Mouse (Mus musculus) layer of hippocampus, postnatal 10 days (tissue): Measurements from ENCODE around the gene Nme9. TPM values are rescaled to one million over a fixed set of nuclear protein-coding genes. Genes with fewer than 3 reads are reported as not detected.

Experiments used
- DNase-seq, 2 experiments: peaks; one replicate each; pipeline ENCODE4 v3.0.0; 2021; ENCODE audit warnings: low spot score in 2 of 2
- long read RNA-seq: library from polyadenylated mRNA; stranded (forward); transcript quantifications from one replicate; pipeline ENCODE4 v2.0.0, GENCODE M21; 2023
- total RNA-seq, 2 experiments: library from RNA; stranded (reverse); gene quantifications; 2 replicates each; pipeline ENCODE4 v1.2.3; 2021

Nme9 gene
- total RNA-seq, result under 1 TPM; 0.65 to 0.89 TPM
- long read RNA-seq, partial matches to known transcripts, result 2 of 4 reads
- long read RNA-seq, other reads (novel, unspliced or antisense), result 1 of 4 reads

DNA sequence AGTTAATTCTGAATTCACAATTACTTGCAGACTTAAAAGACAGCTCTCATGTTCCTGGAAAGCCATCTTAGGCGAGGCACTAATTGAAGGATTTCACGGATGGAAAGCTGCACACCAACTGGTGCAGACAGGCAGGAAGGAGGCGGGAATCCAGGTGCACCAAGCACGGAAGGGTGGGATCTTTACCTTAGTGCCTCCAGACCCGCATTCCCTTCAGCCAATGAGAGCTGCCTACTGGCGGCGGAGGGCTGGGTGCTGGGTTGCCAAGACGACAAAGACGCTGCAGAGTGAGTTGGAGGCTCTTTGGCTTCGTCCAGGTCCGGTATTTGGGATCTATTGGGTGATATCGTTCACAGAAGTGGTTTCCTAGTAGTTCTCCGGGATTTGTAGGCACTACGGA is at the start of gene Nme9:
Gene Nme9 (plus strand): TSS at position 315 of the 400 bp plus-strand sequence.
- no peak for DNase-seq

- DNase-seq, result no peak
These were observed 42.0 kb upstream of the Nme9 start for GRCm38 (mm10) chr9:99409280-99409679.

GRCm38 (mm10) chr9:99411093-99411492 is 40.2 kb upstream of the Nme9 start:
- DNase-seq, result no peak

DNA sequence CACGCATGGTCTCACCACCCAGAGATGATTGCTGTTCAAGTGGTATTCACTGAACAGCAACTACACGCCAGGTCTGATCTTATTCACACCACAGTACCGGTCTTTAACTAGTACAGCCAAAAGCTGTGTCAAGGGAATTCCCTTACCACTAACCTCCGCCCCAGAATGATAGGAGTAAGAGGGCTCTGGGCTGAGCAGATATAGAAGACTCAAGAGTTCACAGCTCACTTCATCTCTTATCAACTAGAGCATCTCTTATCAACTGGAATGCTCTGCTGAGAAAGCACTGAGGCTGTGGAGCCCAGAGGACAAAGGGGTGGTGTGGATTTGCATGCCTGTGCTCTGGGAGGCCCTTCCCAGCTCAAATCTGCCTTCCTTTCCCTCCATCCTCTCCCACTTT is 39.5 kb upstream of the Nme9 start:
- no peak for DNase-seq

DNA sequence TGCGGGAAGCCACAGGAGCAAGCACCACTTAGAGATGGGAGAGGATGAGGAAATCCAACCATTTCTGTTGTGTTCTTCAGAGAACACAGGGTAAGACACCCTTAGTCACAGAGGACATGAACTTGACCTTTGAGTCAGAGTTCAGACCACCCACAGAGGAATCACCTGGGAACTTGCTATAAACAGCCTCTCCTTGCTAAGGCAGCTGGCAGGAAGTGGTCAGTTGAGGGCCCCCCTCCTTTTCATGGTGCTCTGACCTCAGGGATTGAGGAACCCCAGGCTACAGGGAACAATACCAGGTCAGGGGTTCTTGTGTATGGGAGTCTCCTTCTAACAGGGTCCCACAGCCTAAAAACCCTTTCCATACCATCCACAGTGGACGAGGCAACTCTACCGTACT is 34.5 kb upstream of the Nme9 start:
- DNase-seq, result no peak

DNA sequence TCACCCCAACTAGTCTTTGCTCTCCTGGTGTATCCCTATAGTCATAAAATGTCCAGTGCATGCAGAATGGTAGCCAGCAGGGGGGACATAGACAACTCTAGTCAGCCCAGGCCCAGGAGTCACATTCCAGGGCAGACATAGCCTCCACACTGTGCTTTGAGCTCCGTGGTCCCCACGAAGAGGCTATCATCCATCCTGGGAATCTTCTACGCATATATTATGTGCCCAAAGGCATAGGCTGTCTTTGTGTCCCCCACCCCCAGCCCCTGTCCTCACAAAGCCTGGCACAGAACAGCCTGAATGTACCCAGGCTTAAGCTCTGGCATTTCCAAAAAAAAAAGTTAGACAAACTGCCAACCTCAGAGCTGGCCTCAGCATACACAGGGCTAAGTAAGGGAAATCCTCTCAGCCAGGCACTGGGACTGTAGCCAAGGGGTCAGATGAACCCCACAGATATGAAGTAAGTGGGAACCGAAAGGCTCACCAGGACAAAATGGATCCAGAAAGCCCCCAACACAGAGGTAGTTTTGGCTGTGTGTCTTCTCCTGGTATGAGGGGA is 33.9 kb upstream of the Nme9 start:
- DNase-seq, result peak in 1 of 2 experiments; percentile 66

DNA sequence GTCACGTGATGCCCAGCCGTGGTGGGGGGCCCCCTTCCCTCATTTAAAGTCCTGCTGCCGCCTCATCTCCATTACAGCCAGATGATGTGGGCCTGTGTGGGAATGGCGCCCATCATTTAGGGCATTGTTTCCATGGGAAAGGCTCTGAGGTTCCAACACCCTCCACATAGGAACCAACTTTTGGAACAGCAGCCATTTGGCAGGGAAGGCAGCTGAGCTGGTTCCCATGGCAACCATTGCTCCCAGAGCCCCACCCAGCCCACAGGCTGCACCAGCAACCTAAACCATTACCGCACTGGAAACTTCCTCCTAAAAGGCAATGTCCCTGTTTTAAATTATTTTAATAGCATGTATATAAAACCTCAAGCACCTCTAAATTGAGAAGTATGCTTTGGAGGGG is 32.9 kb upstream of the Nme9 start:
- DNase-seq, result peak; percentile 66 to 78

DNA sequence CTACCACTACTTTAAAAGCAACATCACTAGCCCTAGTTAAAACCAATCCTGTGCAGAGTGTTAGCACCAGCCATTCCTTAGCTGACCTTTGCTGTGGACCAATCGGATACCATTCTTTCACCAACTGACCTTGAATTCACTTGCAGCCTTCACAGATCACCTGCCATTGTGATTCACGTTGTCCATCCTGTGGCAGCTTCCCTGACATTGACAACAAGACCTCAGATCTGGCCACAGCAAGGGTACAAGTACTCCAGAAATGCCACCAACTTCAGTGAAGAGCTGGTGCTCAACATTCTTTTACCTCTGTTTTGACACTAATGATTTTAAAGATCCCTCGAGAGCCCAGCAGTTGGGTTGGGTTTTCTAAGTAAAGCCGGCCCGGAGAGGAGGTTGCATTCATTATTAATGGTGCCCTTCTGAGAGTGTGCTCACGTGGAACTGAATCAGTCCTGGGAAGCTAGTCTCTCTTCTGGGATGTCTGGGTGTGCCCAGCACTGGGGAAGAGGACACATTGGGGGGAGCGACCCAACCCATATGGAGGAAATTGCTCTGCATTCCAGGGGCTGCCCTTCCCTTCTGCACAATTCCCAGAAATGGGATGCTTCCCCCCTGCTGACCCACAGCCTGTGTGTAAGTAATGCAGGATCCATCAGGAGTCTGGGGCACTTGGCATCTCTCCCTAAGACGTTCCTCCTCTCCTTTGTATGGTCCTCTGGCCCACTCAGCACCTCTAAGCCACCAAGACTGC is 31.1 kb upstream of the Nme9 start:
- DNase-seq, result no peak

GRCm38 (mm10) chr9:99421914-99422313 is 29.4 kb upstream of the Nme9 start:
- DNase-seq, result no peak

DNA sequence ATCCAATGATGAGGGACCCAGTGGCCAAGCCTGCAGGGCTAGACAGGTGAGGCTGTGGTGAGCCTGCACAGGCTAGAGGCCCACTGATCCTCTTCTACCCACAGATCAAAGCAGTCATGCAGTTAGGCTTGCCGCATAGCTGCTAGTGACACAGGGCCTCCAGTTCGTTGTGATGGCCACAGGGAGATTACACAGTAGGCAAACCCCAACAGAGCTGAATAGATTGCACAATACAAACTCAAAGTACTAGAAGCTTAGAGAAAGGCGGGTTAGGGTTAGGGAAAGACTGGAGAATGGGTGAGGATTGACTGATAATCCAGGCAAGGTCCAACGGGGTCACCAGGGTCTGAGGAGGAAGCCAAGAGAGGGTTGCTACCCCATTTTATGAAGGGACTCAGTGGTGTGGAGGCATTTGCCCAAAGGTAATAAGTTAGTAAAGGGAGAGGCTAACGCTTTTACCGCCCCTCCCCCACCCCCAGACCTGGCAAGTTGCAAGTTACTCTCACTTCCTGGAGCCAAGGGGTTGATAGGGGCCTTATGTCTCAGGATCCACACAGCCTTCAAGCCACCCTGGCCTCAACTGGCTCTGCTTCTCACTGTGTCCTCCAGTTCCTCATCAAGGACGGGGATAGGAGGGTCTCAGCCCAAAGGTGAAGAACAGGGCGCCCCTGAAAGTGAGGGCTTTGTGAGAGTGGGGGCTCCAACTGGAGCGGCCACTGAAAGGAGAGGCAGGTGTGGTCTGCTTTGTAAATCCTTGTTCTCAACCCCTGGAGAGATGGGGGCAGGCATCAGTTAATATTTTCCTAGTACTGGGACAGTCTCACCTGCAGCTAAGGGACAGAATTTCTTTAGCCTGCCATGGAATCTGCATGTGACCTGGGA is 27.3 kb upstream of the Nme9 start:
- no peak for DNase-seq

GRCm38 (mm10) chr9:99424574-99424863 is 26.8 kb upstream of the Nme9 start:
- DNase-seq, result no peak

- no peak for DNase-seq
These were observed 26.0 kb upstream of the Nme9 start for GRCm38 (mm10) chr9:99425262-99425661.

- DNase-seq, result no peak
These were observed 22.5 kb upstream of the Nme9 start for GRCm38 (mm10) chr9:99428601-99429331.

- DNase-seq, result no peak
These were observed 21.4 kb upstream of the Nme9 start for GRCm38 (mm10) chr9:99429845-99430244.

- DNase-seq, result no peak
These were observed 20.5 kb upstream of the Nme9 start for GRCm38 (mm10) chr9:99430806-99431205.

GRCm38 (mm10) chr9:99431346-99431745 is 19.9 kb upstream of the Nme9 start:
- DNase-seq, result no peak

DNA sequence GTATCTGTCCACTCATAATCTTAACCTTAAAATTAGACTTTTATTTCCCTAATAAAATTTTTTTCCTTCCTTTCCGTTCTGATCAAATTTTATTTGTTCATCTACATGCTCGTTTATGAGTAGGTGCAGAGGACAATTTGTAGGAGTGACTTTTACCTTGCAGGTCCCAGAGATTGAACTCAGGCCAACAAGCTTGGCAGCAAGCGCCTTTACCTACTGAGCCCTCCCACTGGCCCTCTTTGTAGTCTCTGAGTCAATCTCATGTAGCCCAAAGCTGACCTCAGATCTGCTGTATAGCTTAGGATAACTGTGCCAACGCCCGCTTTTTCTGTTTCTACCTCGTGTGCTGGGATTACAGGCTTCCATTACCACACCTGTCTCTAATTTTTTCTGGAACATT is 19.3 kb upstream of the Nme9 start:
- DNase-seq, result no peak

- DNase-seq, result no peak
These were observed 18.8 kb upstream of the Nme9 start for GRCm38 (mm10) chr9:99432478-99432877.

GRCm38 (mm10) chr9:99434892-99435618 is 16.2 kb upstream of the Nme9 start:
- no peak for DNase-seq

GRCm38 (mm10) chr9:99435619-99436181 is 15.6 kb upstream of the Nme9 start:
- peak; percentile 67 to 78 for DNase-seq
